Mouse (Mus musculus): ENCODE results near the gene Pnkp.

Gene Pnkp

DNA sequence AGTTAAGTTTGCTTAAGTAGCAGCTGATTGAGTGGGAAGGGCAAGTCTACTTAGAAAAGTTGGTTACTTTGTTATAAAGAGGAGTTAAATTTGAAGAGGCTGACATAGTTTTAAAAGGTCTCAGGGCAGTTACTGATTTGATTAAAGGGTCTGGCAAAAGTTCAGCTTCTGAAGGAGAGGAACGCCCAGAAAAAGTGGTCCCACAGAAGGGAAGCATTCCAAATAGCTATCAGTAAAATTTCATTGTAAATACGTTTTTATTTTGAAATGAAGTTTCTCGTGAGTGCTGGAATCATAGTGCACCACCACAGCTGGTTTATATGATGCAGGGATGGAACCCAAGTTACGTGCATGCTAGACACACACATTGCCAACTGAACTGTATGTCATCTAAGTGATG lies 24.2 kb upstream of the Pnkp start:
- no peak for DNase-seq

DNA sequence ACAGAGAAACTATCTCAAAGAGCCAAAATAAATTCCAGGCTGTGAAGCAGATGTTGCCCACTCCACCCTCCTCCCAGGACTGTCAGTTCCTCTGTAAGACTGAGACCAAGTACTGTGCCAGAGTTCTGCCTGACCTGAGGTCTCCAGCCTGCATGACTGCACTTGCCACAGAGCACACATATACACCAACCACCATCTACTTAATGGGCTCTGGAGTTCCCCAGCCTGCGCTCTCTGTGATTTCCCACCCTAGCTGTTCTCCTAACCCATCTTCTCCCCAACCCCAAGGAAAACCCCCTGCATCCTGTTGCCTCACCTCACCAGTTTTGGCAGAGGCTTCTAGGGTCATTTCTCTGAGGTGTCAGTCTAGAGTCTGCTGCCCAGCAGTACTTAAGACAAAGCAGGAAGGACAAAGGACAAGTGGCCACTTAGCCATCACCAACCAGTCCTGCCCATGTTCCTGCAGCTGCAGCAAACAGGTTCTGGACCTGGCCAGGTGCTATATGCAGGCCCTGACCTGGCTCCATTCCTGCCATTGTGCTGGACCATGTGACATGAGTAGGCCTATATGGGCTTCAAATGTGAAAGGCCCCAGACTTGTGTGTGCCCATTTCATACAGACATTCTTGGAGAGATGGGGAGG lies 21.4 kb upstream of the Pnkp start:
- DNase-seq, result no peak

DNA sequence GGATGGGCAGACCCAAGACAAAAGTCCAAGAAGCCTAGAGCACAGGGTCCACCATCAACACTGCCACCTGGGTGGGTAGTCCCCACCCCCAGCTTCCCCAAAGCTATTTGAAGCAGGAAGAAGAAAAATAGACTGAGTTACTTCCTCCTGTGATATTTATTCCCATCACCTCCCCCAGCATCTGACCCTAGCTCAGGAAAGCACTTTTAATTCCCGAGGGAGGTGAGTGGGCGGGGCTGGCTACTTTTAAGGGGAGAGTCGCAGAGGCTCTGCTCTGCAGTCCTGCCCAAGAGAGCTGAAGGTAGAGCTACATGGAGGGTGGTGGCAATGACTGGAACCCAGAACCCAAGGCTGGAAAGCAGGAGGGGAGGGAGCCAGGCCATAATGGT lies 20.9 kb upstream of the Pnkp start:
- peak; percentile 65 for DNase-seq

DNA sequence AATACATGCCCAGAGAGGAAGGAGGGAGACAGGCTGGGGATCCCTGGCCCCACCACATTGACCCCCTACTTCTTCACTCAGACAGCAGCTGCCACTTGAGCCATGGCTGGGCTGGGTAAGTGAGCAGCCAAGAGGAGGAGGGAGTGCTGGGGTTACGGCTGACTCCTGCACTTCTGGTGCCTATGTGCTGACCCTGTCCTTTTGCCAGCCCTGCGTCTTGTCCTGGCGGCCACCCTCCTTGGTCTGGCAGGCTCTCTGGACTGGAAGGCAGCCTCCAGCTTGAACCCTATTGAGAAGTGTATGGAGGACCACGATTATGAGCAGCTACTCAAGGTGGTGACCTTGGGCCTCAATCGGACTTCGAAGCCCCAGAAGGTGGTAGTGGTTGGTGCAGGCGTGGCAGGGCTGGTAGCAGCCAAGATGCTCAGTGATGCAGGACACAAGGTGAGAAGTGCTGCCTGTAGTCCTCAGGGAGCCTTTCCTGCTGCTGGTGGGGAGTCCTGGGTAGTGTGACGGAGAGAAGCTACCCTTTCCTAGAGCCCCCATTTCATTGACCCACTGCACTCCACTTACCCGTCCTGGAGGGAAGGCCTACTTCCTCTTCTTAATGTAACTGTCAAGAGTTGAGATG lies 20.4 kb upstream of the Pnkp start:
- DNase-seq, result no peak

DNA sequence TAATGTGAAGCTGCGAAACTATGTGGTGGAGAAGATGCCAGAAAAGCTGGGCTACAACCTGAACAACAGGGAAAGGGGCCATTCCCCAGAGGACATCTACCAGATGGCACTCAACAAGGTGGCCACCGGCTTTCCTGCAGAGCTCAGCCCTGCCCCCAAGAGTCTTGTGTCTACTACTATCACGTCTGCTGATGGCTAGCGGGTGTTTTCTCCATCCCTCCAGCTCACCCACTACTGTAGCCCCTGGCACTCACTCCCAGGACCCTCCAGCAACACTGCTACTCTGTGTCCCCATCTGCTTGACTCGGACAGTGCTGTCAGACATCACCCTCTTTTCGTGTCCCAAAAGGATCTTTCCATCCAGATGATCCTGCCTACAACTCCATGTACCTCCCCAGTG lies 18.9 kb upstream of the Pnkp start:
- no peak for DNase-seq

DNA sequence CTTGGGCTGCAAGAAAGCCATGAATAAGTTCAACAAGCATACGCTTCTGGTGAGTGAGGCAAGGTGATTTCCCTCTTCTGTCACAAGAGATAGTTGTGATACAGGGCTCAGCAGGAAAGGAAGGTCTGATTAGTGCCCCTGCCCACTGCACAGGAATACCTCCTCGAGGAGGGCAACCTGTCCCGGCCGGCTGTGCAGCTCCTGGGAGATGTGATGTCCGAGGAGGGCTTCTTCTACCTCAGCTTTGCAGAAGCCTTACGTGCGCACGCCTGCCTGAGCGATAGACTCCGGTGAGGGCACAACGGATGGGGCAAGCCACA lies 17.8 kb upstream of the Pnkp start:
- no peak for DNase-seq

DNA sequence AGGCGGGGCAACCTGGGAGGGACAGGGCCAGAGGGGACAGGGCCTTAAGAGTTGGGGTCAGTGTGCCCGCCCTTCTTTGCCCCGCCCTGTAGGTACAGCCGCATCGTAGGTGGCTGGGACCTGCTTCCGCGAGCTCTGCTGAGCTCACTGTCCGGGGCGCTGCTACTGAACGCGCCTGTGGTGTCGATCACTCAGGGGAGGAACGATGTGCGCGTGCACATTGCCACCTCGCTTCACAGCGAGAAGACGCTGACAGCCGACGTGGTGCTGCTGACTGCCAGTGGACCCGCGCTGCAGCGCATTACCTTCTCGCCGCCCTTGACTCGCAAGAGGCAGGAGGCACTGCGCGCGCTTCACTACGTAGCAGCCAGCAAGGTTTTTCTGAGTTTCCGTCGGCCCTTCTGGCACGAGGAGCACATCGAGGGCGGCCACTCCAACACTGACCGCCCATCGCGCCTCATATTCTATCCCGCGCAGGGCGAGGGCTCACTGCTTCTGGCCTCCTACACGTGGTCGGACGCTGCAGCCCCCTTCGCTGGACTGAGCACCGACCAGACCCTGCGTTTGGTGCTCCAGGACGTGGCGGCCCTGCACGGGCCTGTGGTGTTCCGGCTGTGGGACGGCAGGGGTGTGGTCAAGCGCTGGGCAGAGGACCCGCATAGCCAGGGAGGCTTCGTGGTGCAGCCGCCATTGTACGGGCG lies 17.3 kb upstream of the Pnkp start:
- peak; percentile 61 for DNase-seq

DNA sequence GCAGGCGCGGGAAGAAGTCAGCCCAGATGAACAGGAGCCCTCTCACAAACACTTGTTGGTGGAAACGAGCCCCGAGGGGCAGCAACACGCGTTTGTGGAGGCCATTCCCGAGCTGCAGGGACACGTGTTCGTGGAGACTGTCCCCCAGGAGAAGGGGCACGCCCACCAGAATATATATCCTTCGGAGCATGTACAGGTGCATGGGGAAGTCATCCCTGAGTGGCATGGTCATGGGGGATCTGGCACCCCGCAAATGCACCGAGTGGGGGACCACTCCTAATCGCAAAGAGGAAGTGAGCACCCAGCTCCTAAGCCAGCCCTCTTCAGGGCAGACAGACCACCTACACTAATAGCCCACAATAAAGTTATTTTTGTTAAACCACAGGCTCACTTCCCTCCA lies 16.5 kb upstream of the Pnkp start:
- no peak for DNase-seq

DNA sequence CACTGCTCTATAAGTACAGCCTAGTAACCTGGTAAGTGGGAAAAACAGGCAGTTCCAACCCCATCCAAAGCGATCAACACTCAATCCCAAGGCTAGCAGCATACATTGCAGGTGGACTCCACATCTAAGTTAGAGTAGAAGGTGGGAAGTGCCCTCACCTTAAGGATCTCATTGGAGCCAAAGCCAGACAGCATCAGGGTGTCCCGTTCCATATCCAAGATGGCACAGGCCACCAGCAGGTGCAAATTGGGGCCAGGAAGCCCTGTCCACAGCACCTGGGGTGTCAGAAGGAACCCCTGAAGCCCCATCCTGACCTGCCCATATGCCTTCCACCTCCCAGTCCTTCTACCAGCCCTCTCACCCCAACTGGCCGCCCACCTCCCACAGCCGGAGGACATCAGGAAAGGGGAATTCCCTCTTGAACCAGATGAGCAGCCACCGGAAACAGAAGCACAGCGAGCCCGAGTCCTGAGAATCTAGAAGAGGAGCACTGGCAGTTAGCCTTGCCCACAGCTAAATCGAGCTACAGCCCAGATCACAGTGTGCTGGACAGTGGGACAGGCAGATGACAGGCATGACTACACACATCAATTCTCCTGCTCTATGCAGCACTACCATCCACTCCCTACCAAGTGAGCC lies 15.0 kb upstream of the Pnkp start:
- DNase-seq, result peak; percentile 7

DNA sequence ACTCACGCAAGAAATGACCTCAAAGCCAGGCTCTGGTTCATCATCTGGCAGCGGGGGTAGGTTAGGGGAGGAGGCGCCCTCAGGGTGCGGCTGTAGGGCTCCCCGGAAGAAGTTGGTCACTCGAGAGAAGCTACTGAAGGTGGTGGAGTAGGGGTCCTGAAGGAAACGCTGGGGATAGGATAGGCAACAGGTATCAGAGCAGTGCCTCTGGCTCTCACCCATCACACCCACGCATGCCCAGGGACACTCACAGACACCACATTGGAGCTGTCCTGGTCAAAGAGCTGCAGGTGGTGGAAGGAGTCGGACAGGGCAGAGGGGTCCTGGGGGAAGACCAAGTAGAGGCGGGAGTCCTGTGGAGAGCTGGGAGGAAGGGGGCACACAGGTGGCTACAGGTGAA lies 11.9 kb upstream of the Pnkp start:
- no peak for DNase-seq

DNA sequence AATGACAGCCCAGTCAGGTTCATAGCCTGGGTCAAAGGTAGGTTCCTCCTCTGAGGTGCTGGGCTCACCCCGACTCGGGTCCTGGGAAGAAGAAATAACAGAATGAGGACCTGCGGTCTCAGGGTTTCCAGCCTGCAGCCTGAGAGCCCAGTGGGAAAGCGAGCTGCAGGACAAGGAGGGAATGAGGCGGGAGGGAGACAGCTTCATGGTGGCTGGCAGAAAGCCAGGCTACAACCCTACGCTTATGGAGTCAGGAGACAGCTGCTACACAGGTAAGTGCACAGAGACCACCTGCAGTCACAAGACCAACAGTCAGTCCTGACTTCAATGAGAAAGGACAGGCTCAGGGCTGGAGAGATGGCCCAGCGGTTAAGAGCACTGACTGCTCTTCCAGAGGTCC lies 10.1 kb upstream of the Pnkp start:
- peak; percentile 33 for DNase-seq

DNA sequence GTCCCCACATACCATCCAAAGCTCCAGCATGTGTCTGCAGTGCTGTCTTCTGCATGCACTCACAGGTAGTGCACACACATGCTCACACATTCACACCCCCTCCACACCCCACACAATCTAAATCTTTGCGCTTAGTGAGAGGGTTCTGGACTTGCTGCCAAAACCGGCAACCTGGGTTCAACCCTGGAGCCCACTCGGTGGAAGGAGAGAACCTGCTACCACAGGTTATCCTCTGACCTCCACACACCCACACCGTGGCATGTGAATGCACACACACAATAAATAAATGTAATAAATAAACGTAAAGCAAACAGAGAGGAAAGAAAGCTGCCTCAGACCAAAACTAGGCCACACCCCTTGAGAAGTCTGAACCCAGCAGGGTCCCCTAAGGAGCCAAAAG lies 9.2 kb upstream of the Pnkp start:
- no peak for DNase-seq

DNA sequence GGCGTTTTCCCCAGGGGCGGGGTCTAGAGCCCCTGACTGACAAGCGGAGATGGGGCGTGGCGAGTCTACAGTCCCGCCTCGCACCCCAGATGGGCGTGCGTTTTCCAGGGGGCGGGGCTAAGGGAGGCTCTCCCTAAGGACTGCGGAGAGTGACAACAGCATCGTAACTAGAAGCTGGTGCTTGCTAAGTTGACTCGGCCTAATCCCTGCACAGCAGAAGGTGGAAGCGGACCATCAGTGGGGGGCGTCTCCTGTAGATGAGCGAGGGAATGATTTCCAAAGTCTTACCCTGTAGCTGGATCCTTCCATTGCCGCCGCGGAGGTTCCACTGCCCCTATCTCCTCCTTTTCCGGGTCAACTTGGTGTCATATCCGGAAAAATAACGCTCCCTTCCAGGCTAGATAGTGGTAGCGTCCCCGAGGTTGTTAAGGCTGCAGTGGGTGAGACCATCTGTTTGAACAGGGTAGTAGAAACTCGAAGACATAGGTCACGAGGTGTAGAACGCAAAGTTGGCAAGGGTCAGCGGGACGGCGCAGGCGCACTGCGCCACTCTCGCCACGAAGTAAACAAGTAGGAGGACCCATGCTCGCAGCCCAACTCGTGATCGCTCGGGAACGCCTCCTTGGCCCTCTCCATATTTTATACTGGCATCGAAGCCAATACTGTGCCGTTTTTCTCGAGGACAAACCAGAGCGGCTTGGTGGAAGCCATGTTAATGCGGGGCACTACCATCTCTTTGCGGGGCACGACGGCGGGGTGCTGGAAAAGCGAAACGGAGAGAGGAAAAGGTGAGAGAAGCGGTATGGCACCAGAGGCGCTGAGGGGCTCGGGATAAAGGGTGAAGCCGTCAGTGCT lies 8.2 kb upstream of the Pnkp start, which contains the start of the genes Akt1s1 and Tbc1d17:
Akt1s1 (plus strand) TSS at position 431 of the 855 bp plus-strand sequence.
Tbc1d17 (minus strand) TSS at position 519 of the 855 bp plus-strand sequence.
- peak; percentile 98 for DNase-seq

DNA sequence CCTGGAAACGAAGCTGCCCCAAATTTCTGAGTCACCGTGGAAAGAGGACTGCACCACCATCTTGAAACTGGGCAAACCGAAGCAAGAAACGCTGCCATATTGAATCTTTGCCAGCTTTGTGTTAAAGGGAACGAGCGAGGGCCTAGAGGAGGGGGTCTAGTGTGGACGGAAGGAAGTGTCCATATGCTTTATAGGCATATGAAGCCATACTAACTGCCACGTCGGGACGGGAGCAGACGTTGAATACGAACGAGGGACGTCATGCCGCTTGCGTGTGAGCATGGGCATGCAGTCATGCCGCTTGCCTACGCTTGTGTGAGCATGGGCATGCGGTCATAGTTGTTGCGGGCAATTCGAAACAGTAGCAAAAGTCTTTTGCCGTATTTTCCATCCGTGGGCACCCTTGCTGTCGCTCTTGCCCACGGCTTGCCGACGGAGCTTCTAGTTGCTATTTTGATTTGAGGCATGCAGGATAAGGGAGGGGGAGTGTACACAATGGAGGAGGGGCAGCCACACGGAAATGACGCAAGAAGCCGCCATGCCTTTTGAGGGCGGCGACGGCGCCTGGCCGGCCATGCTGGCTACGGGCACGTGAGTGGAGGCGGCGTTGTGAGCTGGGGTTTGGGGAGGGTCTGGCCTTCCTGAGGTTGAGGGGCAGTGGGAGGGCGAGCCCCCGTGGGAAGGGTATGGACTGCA lies 7.4 kb upstream of the Pnkp start:
- DNase-seq, result peak; percentile 95

DNA sequence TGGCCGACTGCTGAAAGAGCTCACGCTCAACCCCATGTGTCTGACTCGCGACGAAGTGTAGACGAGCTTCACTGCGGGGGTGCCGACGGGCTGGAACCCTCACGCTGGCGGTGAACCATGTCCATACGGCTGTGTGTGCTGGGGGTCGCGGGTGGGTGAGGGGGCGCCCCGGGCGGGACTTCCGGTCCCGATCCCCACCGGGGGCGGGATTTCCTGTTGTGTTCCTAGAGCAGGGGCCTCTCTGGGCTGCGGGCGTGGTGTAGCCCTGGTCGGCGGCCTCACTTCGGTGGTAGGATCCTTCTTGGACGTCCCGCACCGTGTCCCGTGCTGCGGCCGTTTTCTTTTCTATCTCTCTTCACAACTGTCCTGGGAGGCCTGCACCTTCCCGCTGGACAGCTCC lies 6.8 kb upstream of the Pnkp start:
- DNase-seq, result peak; percentile 92

DNA sequence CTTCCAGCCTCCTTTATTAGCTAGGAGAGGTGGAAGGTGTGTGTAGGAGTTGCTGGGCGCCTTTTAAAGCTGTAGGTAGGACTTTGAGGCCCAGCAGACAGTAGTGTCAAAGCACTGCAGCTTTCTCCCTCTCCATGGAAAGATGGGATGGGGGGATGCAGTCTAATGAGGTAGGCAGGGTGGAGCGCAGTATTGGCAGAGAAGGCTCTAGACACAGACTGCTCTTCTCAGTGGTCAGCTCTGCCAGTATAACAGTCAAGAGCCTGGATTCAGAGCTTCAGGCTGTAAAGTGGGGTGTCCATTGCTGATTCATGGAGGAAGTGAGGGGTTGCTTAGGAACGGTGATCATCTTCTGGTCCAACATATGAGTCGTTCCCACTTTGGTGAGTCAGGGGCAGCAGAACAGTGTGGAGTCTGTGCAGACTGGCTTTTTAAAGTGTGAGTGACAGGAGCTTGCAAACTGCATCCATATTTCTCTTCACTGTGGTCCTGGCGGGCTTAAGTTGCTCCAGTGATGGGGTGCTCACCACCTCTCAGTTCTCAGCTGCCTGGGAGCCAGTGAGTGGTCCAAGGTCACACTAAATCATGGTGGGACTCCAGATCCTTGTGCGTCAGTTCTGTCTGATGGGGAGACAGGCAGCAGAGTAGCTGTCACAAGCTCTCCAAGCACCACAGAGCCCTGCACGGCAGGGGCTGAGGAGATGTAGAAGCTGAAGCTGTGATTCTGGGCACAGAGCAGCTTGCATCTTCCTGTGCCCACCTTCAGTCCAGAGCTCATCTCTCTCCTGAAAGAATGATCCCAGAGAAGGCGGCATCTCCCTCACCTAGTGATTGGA lies 5.9 kb upstream of the Pnkp start:
- DNase-seq, result no peak

DNA sequence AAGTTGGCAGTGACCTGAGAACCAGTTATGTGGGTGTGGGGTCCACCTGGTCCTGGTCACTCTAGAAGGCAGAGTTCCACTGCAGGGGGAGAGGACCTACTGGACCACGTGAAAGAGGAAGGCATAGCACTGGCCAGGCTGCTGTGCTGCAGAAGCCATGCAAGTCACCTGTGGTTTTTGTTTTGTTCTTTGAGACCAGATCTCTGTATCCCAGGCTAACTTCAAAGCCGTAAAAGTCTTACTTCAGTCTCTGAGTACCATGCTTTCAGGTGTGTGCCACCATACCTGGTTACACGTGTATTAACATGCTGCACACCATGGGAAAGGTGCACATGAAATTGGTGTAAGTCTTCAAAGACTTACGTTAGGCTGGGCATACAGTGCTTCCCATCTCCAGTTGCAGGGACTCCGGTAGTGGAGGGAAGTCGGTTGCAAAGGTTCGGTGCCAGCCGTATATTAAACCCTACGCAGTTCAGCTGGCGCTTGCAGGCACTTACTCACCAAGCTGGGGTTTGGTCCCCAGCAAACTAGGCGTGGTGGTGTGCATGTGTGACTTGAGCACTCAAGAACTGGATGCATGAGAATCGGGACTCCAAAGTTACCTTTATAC lies 5.2 kb upstream of the Pnkp start:
- no peak for DNase-seq

DNA sequence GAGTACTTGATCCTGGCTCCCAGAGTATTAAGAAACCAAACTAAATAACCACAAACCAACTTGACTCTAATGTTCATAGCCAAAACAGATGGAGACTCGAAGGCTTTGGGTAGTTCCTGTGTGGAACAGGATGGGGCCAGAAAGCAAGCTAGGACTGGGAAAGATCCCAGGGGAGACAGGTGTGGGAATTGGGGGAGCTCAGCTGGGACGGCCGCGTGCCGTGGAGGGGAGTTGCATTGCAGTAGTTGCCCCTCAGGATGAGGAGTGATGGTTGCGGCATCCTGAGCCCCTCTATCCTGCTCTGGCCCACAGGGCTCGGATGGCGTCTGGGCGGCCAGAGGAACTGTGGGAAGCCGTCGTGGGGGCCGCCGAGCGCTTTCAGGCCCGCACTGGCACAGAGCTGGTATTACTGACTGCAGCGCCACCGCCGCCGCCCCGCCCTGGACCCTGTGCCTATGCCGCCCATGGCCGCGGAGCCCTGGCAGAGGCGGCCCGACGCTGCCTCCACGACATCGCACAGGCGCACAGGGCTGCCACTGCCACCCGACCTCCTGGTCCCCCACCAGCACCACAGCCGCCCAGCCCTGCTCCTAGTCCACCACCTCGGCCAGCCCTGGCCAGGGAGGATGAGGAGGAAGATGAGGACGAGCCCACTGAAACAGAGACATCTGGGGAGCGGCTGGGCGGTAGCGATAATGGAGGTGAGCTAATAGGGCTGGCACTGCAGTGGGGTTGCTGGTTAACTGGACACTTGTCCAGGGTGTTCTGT lies 4.5 kb upstream of the Pnkp start:
- no peak for DNase-seq

DNA sequence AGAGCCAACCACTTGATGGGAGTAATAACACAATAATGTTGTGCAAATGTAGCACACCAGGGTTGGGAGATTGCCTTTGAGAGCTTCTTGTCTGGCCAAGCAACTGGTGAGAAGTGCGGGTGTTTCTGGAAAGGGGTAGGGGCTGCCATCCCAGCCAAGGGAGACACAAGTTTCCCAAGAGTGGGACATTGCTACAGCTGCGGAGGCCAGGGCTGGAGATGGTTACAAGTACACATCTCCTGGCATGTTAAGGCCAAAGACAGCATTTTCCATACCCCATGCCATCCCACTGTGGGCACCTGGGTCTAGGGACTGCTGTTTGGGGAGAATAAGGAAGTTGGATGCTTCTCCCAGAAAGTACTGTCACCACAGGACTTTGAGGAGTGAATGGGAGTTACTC lies 3.9 kb upstream of the Pnkp start:
- DNase-seq, result no peak

All from kidney, postnatal 10 days (tissue).